Mouse (Mus musculus) neural tube, embryonic 13.5 days (tissue): ENCODE measurements around the gene Fis1. TPM values are rescaled to one million over a fixed set of nuclear protein-coding genes. Genes with fewer than 3 reads are reported as not detected.

ENCODE experiments used
- ATAC-seq: fragments of 200-750 bp; cut with Nextera tagmentation; 2 replicates; pipeline ENCODE4 v1.8.0; 2017; ENCODE audit warnings: low read depth, mild to moderate bottlenecking, moderate TSS enrichment, moderate library complexity
- H3K27ac ChIP-seq: fragments of 300-500 bp; sonication (generic); replicated peaks from 2 replicates; pipeline ENCODE4 v1.5.1; 2015; ENCODE audit warnings: moderate library complexity, mild to moderate bottlenecking, inconsistent platforms
- H3K27me3 ChIP-seq: fragments of 300-500 bp; sonication (generic); 2 replicates; pipeline ENCODE4 v1.6.1; 2015; ENCODE audit warnings: mild to moderate bottlenecking, inconsistent platforms
- H3K36me3 ChIP-seq: fragments of 300-500 bp; sonication (generic); 2 replicates; pipeline ENCODE4 v1.6.1; 2015; ENCODE audit warnings: mild to moderate bottlenecking, inconsistent platforms
- H3K4me1 ChIP-seq: fragments of 300-500 bp; sonication (generic); replicated peaks from 2 replicates; pipeline ENCODE4 v1.6.1; 2015; ENCODE audit warnings: inconsistent platforms
- H3K4me2 ChIP-seq: fragments of 300-500 bp; sonication (generic); 2 replicates; pipeline ENCODE4 v1.6.1; 2015; ENCODE audit warnings: inconsistent platforms, mild to moderate bottlenecking, moderate library complexity
- H3K4me3 ChIP-seq: fragments of 300-500 bp; sonication (generic); 2 replicates; pipeline ENCODE4 v1.5.1; 2015; ENCODE audit warnings: mild to moderate bottlenecking, inconsistent platforms
- H3K9ac ChIP-seq: fragments of 300-500 bp; sonication (generic); 2 replicates; pipeline ENCODE4 v1.6.1; 2015; ENCODE audit warnings: moderate library complexity, mild to moderate bottlenecking, inconsistent platforms
- H3K9me3 ChIP-seq: fragments of 300-500 bp; sonication (generic); 2 replicates; pipeline ENCODE4 v1.6.1; 2016; ENCODE audit warnings: inconsistent platforms
- WGBS: fragments of 180-500 bp; shearing (Covaris S2); methylation state at CpG from one replicate; pipeline ENCODE4 v1.1.7; 2015; 5-methylcytosine and 5-hydroxymethylcytosine counted together
- polyA plus RNA-seq: library from polyadenylated mRNA; unstranded; fragments of >200 nt; fragmentation: Nextera tagmentation; extraction: Ambion mirVana; gene quantifications from 2 replicates; pipeline ENCODE4 v1.2.1, GENCODE M21; 2015

Gene Fis1
- polyA plus RNA-seq, 1 experiment from 2014 or later, result 376 TPM

GRCm38 (mm10) chr5:136980974-136981373 is 27.9 kb downstream of the Fis1 start:
- no peak overlapping the region for H3K4me2 ChIP-seq
- no peak overlapping the region for H3K27ac ChIP-seq
- no peaks in the 10 kb centered on the region for H3K27me3 ChIP-seq
- WGBS, result 87% methylated on average over 8 of the region's 8 CpGs
- no peaks in the 10 kb centered on the region for H3K9me3 ChIP-seq
- no peak for ATAC-seq
- peaks cover 34% of the 10 kb centered on the region for H3K36me3 ChIP-seq
- peaks cover 6% of the 10 kb centered on the region for H3K4me1 ChIP-seq
- H3K9ac ChIP-seq, result no peak overlapping the region
- no peak overlapping the region for H3K4me3 ChIP-seq

GRCm38 (mm10) chr5:136982338-136982930 is 29.4 kb downstream of the Fis1 start:
- WGBS, result 49% methylated on average over 15 of the region's 16 CpGs
- Histone ChIP-seq H3K4me2 (no peak overlapping the region), H3K4me3 (no peak overlapping the region), H3K4me1 (peaks cover 10% of the 10 kb centered on the region), H3K36me3 (peaks cover 34% of the 10 kb centered on the region), H3K27me3 (no peaks in the 10 kb centered on the region), H3K9me3 (no peaks in the 10 kb centered on the region), H3K27ac (no peak overlapping the region), H3K9ac (no peak overlapping the region)
- no peak for ATAC-seq

GRCm38 (mm10) chr5:136984828-136985227 is 31.8 kb downstream of the Fis1 start:
- peaks cover 47% of the 10 kb centered on the region for H3K36me3 ChIP-seq

GRCm38 (mm10) chr5:136986695-136987137 is 33.6 kb downstream of the Fis1 start, which contains the start of gene Plod3:
Gene Plod3 (plus strand): TSS chr5:136987019.
- ATAC-seq, result peak; percentile 90
- no peaks in the 10 kb centered on the region for H3K27me3 ChIP-seq
- peak within 1 kb of the TSS; percentile 86 for H3K4me2 ChIP-seq
- H3K27ac ChIP-seq, result peak within 1 kb of the TSS; percentile 97
- H3K36me3 ChIP-seq, result peaks cover 52% of the 10 kb centered on the region
- peak within 1 kb of the TSS; percentile 97 for H3K9ac ChIP-seq
- H3K9me3 ChIP-seq, result no peaks in the 10 kb centered on the region
- H3K4me1 ChIP-seq, result peaks cover 25% of the 10 kb centered on the region
- WGBS, result under 1% methylated on average over 26 of the region's 26 CpGs
- H3K4me3 ChIP-seq, result peak within 1 kb of the TSS; percentile 56

More at GRCm38 (mm10) chr5:136984828-136985227, 31.8 kb downstream of the Fis1 start:
- H3K4me1 ChIP-seq, result peaks cover 25% of the 10 kb centered on the region
- no peaks in the 10 kb centered on the region for H3K9me3 ChIP-seq
- no peak for ATAC-seq
- H3K9ac ChIP-seq, result no peak overlapping the region
- no peak overlapping the region for H3K4me2 ChIP-seq
- H3K27me3 ChIP-seq, result no peaks in the 10 kb centered on the region
- H3K27ac ChIP-seq, result no peak overlapping the region
- 59% methylated on average over 14 of the region's 14 CpGs for WGBS
- H3K4me3 ChIP-seq, result no peak overlapping the region

GRCm38 (mm10) chr5:136987138-136987933 is 34.3 kb downstream of the Fis1 start:
- H3K4me1 ChIP-seq, result peaks cover 25% of the 10 kb centered on the region
- H3K9me3 ChIP-seq, result no peaks in the 10 kb centered on the region
- peak overlapping the region; percentile 97 for H3K9ac ChIP-seq
- peak overlapping the region; percentile 86 for H3K4me2 ChIP-seq
- H3K27ac ChIP-seq, result peak overlapping the region; percentile 97
- peak; percentile 62 for ATAC-seq
- under 1% methylated on average over 67 of the region's 67 CpGs for WGBS
- no peaks in the 10 kb centered on the region for H3K27me3 ChIP-seq
- H3K36me3 ChIP-seq, result peaks cover 52% of the 10 kb centered on the region
- peak overlapping the region; percentile 56 for H3K4me3 ChIP-seq

- H3K27me3 ChIP-seq, result no peaks in the 10 kb centered on the region
- H3K9me3 ChIP-seq, result no peaks in the 10 kb centered on the region
- H3K4me3 ChIP-seq, result peak within 1 kb of the TSS; percentile 56
- ATAC-seq, result 0 out of 2 replicates have a peak, but pooled peaks have one; percentile 2
- H3K4me2 ChIP-seq, result peak within 1 kb of the TSS; percentile 86
- 4% methylated on average over 12 of the region's 12 CpGs for WGBS
- H3K36me3 ChIP-seq, result peaks cover 57% of the 10 kb centered on the region
- H3K27ac ChIP-seq, result peak within 1 kb of the TSS; percentile 97
- H3K4me1 ChIP-seq, result peaks cover 25% of the 10 kb centered on the region
- peak within 1 kb of the TSS; percentile 97 for H3K9ac ChIP-seq
Measured at GRCm38 (mm10) chr5:136987934-136988271, 34.8 kb downstream of the Fis1 start, which contains the start of gene Znhit1. Gene Znhit1 (minus strand): TSS chr5:136988021.

GRCm38 (mm10) chr5:136988420-136988819 is 35.3 kb downstream of the Fis1 start:
- peaks cover 25% of the 10 kb centered on the region for H3K4me1 ChIP-seq
- H3K4me2 ChIP-seq, result peak overlapping the region; percentile 86
- H3K9ac ChIP-seq, result peak overlapping the region; percentile 97
- WGBS, result 72% methylated on average over 7 of the region's 7 CpGs
- H3K27me3 ChIP-seq, result no peaks in the 10 kb centered on the region
- peaks cover 60% of the 10 kb centered on the region for H3K36me3 ChIP-seq
- H3K27ac ChIP-seq, result 0 out of 2 replicates have a peak overlapping the region, but pooled peaks have one; percentile 97
- no peak for ATAC-seq
- no peaks in the 10 kb centered on the region for H3K9me3 ChIP-seq
- peak overlapping the region; percentile 56 for H3K4me3 ChIP-seq

- ATAC-seq, result no peak
- Histone ChIP-seq H3K9me3 (no peaks in the 10 kb centered on the region), H3K27ac (no peak overlapping the region), H3K4me1 (peaks cover 25% of the 10 kb centered on the region), H3K4me2 (no peak overlapping the region), H3K4me3 (no peak overlapping the region), H3K9ac (no peak overlapping the region), H3K27me3 (no peaks in the 10 kb centered on the region), H3K36me3 (peaks cover 63% of the 10 kb centered on the region)
- WGBS, result 89% methylated on average over 6 of the region's 6 CpGs
Measured at GRCm38 (mm10) chr5:136989801-136990200, 36.7 kb downstream of the Fis1 start.

GRCm38 (mm10) chr5:136999449-136999848 is 46.4 kb downstream of the Fis1 start:
- Histone ChIP-seq H3K4me3 (no peak overlapping the region), H3K27me3 (no peaks in the 10 kb centered on the region), H3K4me1 (no peaks in the 10 kb centered on the region), H3K36me3 (peaks cover 25% of the 10 kb centered on the region), H3K4me2 (no peak overlapping the region), H3K9me3 (no peaks in the 10 kb centered on the region), H3K9ac (no peak overlapping the region), H3K27ac (no peak overlapping the region)
- WGBS, result 88% methylated on average over 4 of the region's 5 CpGs
- ATAC-seq, result no peak

GRCm38 (mm10) chr5:137000612-137001011 is 47.5 kb downstream of the Fis1 start:
- H3K36me3 ChIP-seq, result peaks cover 13% of the 10 kb centered on the region
- H3K27me3 ChIP-seq, result no peaks in the 10 kb centered on the region
- H3K4me3 ChIP-seq, result no peak overlapping the region
- H3K27ac ChIP-seq, result no peak overlapping the region
- H3K4me2 ChIP-seq, result no peak overlapping the region
- no peaks in the 10 kb centered on the region for H3K4me1 ChIP-seq
- H3K9me3 ChIP-seq, result no peaks in the 10 kb centered on the region
- no peak for ATAC-seq
- H3K9ac ChIP-seq, result no peak overlapping the region
- WGBS, result 81% methylated on average over 2 of the region's 2 CpGs

GRCm38 (mm10) chr5:137007276-137007675 is 54.2 kb downstream of the Fis1 start:
- ATAC-seq, result no peak
- no peak overlapping the region for H3K9ac ChIP-seq
- H3K27ac ChIP-seq, result no peak overlapping the region
- WGBS, result 64% methylated on average over 8 of the region's 8 CpGs
- no peaks in the 10 kb centered on the region for H3K27me3 ChIP-seq
- no peaks in the 10 kb centered on the region for H3K9me3 ChIP-seq
- no peaks in the 10 kb centered on the region for H3K36me3 ChIP-seq
- H3K4me2 ChIP-seq, result no peak overlapping the region
- no peaks in the 10 kb centered on the region for H3K4me1 ChIP-seq
- no peak overlapping the region for H3K4me3 ChIP-seq

GRCm38 (mm10) chr5:137009988-137010387 is 56.9 kb downstream of the Fis1 start:
- H3K36me3 ChIP-seq, result no peaks in the 10 kb centered on the region
- no peak for ATAC-seq
- H3K27ac ChIP-seq, result no peak overlapping the region
- no peak overlapping the region for H3K4me3 ChIP-seq
- H3K9me3 ChIP-seq, result no peaks in the 10 kb centered on the region
- no peaks in the 10 kb centered on the region for H3K27me3 ChIP-seq
- H3K4me2 ChIP-seq, result no peak overlapping the region
- no peaks in the 10 kb centered on the region for H3K4me1 ChIP-seq
- WGBS, result 38% methylated on average over 3 of the region's 3 CpGs
- no peak overlapping the region for H3K9ac ChIP-seq
